Mouse (Mus musculus): ENCODE results near the gene Cfap73. TPM values are rescaled to one million over a fixed set of nuclear protein-coding genes. Genes with fewer than 3 reads are reported as not detected.
A peak's percentile ranks its signal among the peaks of the same experiment; 100 is the strongest.

Gene Cfap73
- total and polyA plus RNA-seq, 3 experiments: 0.25 TPM; not detected in 2

GRCm38 (mm10) chr5:120605688-120606087 is 28.3 kb downstream of the Cfap73 start:
- Histone ChIP-seq H3K27ac (ENCODE audit: control insufficient read depth, low read depth, low read length) (no peak overlapping the region), H3K36me3 (ENCODE audit: control insufficient read depth in 1 of 2, insufficient read depth in 2 of 2, low read length in 2 of 2) (no peaks in the 10 kb centered on the region), H3K4me1 (ENCODE audit: control insufficient read depth in 1 of 2, insufficient read depth in 2 of 2, low read length in 2 of 2) (peaks cover 2 to 4% of the 10 kb centered on the region in 2 experiments; a peak in 2 of 4 replicates)

GRCm38 (mm10) chr5:120605241-120605661 is 28.8 kb downstream of the Cfap73 start:
- H3K9me3 ChIP-seq (replicated peaks; ENCODE audit: insufficient read depth, low read length): no peaks in the 10 kb centered on the region
- DNase-seq (ENCODE audit: low read depth, low spot score): no peak
- 0 out of 2 replicates have a peak, but pooled peaks have one; percentile 40 for TF ChIP-seq MAX (IDR thresholded peaks at IDR 0.05; ENCODE audit: low read length)
- no peak for TF ChIP-seq MAFK (IDR thresholded peaks at IDR 0.05; ENCODE audit: borderline replicate concordance, low read depth, low read length)
- TF ChIP-seq ZKSCAN1 (IDR thresholded peaks at IDR 0.05; ENCODE audit: low read depth, low read length): no peak
- TF ChIP-seq KAT2A (conservative IDR thresholded peaks at IDR 0.05; ENCODE audit: low read depth, low read length): no peak
- peaks cover 5 to 8% of the 10 kb centered on the region in 2 experiments for H3K4me1 ChIP-seq (ENCODE audit: control insufficient read depth in 1 of 2, insufficient read depth in 2 of 2, low read length in 2 of 2)
- H3K27ac ChIP-seq (ENCODE audit: control insufficient read depth, low read depth, low read length): peak overlapping the region; percentile 13
- H3K27me3 ChIP-seq (ENCODE audit: control insufficient read depth in 1 of 2, insufficient read depth in 2 of 2, low read length in 2 of 2): no peaks in the 10 kb centered on the region
- no peaks in the 10 kb centered on the region for H3K79me2 ChIP-seq (ENCODE audit: control insufficient read depth, insufficient read depth, low read length, poor library complexity)
- peaks cover 0 to under 1% of the 10 kb centered on the region in 2 experiments; a peak in 2 of 4 replicates for H3K36me3 ChIP-seq (ENCODE audit: control insufficient read depth in 1 of 2, insufficient read depth in 2 of 2, low read length in 2 of 2)
- H3K9ac ChIP-seq (ENCODE audit: control insufficient read depth, low read depth, low read length, poor library complexity, severe bottlenecking): peak overlapping the region; percentile 64
- peak overlapping the region; percentile 63 to 66 for H3K4me3 ChIP-seq (ENCODE audit: control insufficient read depth in 1 of 2, insufficient read depth in 1 of 2, low read depth in 2 of 2, low read length in 2 of 2)

More at GRCm38 (mm10) chr5:120605688-120606087, 28.3 kb downstream of the Cfap73 start:
- H3K9ac ChIP-seq (ENCODE audit: control insufficient read depth, low read depth, low read length, poor library complexity, severe bottlenecking): no peak overlapping the region
- no peaks in the 10 kb centered on the region for H3K9me3 ChIP-seq (replicated peaks; ENCODE audit: insufficient read depth, low read length)
- DNase-seq (ENCODE audit: low read depth, low spot score): peak; percentile 95
- TF ChIP-seq JUND (IDR thresholded peaks at IDR 0.05; ENCODE audit: low read depth, low read length): 0 out of 2 replicates have a peak, but pooled peaks have one; percentile 20
- TF ChIP-seq ELF1 (IDR thresholded peaks at IDR 0.05; ENCODE audit: low read depth, low read length): peak; percentile 61; the same call in 1 of the 2 replicates
- TF ChIP-seq MYC (IDR thresholded peaks at IDR 0.05; ENCODE audit: low read depth, low read length): peak; percentile 63; the same call in 1 of the 2 replicates
- peak; percentile 33; the same call in 1 of the 2 replicates for TF ChIP-seq BHLHE40 (IDR thresholded peaks at IDR 0.05; ENCODE audit: borderline replicate concordance, low read depth, low read length)
- no peak for TF ChIP-seq POLR2AphosphoS2 (IDR thresholded peaks at IDR 0.05; ENCODE audit: low read length)
- no peak for TF ChIP-seq ETS1 (IDR thresholded peaks at IDR 0.05; ENCODE audit: low read depth, low read length)
- peak; percentile 68 for TF ChIP-seq SIN3A (IDR thresholded peaks at IDR 0.05; ENCODE audit: low read length)
- peak; percentile 65 for TF ChIP-seq ZC3H11A (IDR thresholded peaks at IDR 0.05; ENCODE audit: low read depth, low read length)
- no peak for TF ChIP-seq E2F4 (IDR thresholded peaks at IDR 0.05; ENCODE audit: borderline replicate concordance, low read depth, low read length)
- peak; percentile 51; the same call in 1 of the 2 replicates for TF ChIP-seq HCFC1 (IDR thresholded peaks at IDR 0.05; ENCODE audit: low read depth, low read length)
- TF ChIP-seq SMC3 (IDR thresholded peaks at IDR 0.05; ENCODE audit: low read depth, low read length): peak; percentile 84
- peak; percentile 85 for TF ChIP-seq RAD21 (IDR thresholded peaks at IDR 0.05; ENCODE audit: low read depth, low read length)
- TF ChIP-seq CTCF (IDR thresholded peaks at IDR 0.05 in 2 of 3, conservative IDR thresholded peaks at IDR 0.05 in 1 of 3; ENCODE audit: control insufficient read depth in 1 of 3, insufficient read depth in 1 of 3, low read depth in 2 of 3, low read length in 3 of 3, poor library complexity in 1 of 3, severe bottlenecking in 1 of 3): peak; percentile 87 to 98 (median 92)
- TF ChIP-seq POLR2A (IDR thresholded peaks at IDR 0.05; ENCODE audit: control insufficient read depth in 1 of 2, insufficient read depth in 1 of 2, low read depth in 1 of 2, low read length in 2 of 2, poor library complexity in 1 of 2): 0 out of 4 replicates have a peak, but pooled peaks of 1 of the 2 experiments have one; percentile 25
- 0 out of 2 replicates have a peak, but pooled peaks have one; percentile 44 for TF ChIP-seq TBP (IDR thresholded peaks at IDR 0.05; ENCODE audit: low read depth, low read length)
- TF ChIP-seq UBTF (IDR thresholded peaks at IDR 0.05; ENCODE audit: borderline replicate concordance, insufficient read depth, low read depth, low read length): no peak
- TF ChIP-seq MXI1 (IDR thresholded peaks at IDR 0.05; ENCODE audit: low read depth, low read length): no peak
- peak; percentile 71; the same call in 1 of the 2 replicates for TF ChIP-seq MAZ (IDR thresholded peaks at IDR 0.05; ENCODE audit: low read depth, low read length)
- no peak for TF ChIP-seq MAX (IDR thresholded peaks at IDR 0.05; ENCODE audit: low read length)
- no peaks in the 10 kb centered on the region for H3K27me3 ChIP-seq (ENCODE audit: control insufficient read depth in 1 of 2, insufficient read depth in 2 of 2, low read length in 2 of 2)
- peak overlapping the region; percentile 63 to 66 for H3K4me3 ChIP-seq (ENCODE audit: control insufficient read depth in 1 of 2, insufficient read depth in 1 of 2, low read depth in 2 of 2, low read length in 2 of 2)
- H3K79me2 ChIP-seq (ENCODE audit: control insufficient read depth, insufficient read depth, low read length, poor library complexity): no peaks in the 10 kb centered on the region

Data from MEL (cell line).